Mouse (Mus musculus) small intestine, adult 2 months (tissue): ENCODE measurements around the gene Insr. TPM values are rescaled to one million over a fixed set of nuclear protein-coding genes. Genes with fewer than 3 reads are reported as not detected.
"Not testable (repeated sequence)": the region's sequence is repeated elsewhere in the genome, so short reads cannot be mapped to it uniquely, and the experiment has no call there.

ENCODE experiments used
- H3K27ac ChIP-seq: fragments of 200-500 bp; 2 replicates; pipeline ENCODE4 v1.5.1; 2012; ENCODE audit warnings: low read depth, low read length, control low read depth, inconsistent platforms; ENCODE audit not compliant: insufficient read depth
- H3K27me3 ChIP-seq: fragments of 200-500 bp; 2 replicates; pipeline ENCODE4 v1.6.1; 2012; ENCODE audit warnings: mild to moderate bottlenecking, moderate library complexity, low read length, inconsistent platforms; ENCODE audit not compliant: control insufficient read depth, insufficient read depth
- H3K36me3 ChIP-seq: fragments of 200-500 bp; 2 replicates; pipeline ENCODE4 v1.6.1; 2012; ENCODE audit warnings: mild to moderate bottlenecking, low read length, control low read depth, inconsistent platforms; ENCODE audit not compliant: control insufficient read depth, insufficient read depth
- H3K4me1 ChIP-seq: fragments of 200-500 bp; 2 replicates; pipeline ENCODE4 v1.6.1; 2012; ENCODE audit warnings: low read length, inconsistent platforms, mixed read lengths; ENCODE audit not compliant: control insufficient read depth, insufficient read depth, insufficient read length
- H3K4me3 ChIP-seq: fragments of 200-500 bp; 2 replicates; pipeline ENCODE4 v1.5.1; 2012; ENCODE audit warnings: low read depth, mild to moderate bottlenecking, control low read depth, inconsistent platforms, low read length, moderate library complexity
- CTCF ChIP-seq: fragments of 200-500 bp; IDR thresholded peaks from 2 replicates; pipeline ENCODE4 v1.5.1; 2012; ENCODE audit warnings: low read depth, mild to moderate bottlenecking, control low read depth, inconsistent platforms, low read length, moderate library complexity, mixed read lengths; ENCODE audit not compliant: insufficient replicate concordance, insufficient read length; ENCODE audit errors: extremely low read depth
- POLR2A ChIP-seq: fragments of 200-500 bp; IDR thresholded peaks from 2 replicates; pipeline ENCODE4 v1.6.1; 2012; ENCODE audit warnings: low read depth, mild to moderate bottlenecking, control low read depth, inconsistent platforms, low read length, moderate library complexity
- WGBS: fragments of 180-500 bp; shearing (Covaris S2); methylation state at CpG from one replicate; pipeline ENCODE4 v1.1.7; 2018; 5-methylcytosine and 5-hydroxymethylcytosine counted together
- polyA plus RNA-seq: library from polyadenylated mRNA; depleted of rRNA; stranded (reverse); fragments of >200 nt; gene quantifications from 2 replicates; pipeline ENCODE4 v1.2.3, GENCODE M21; 2012

Insr gene
- polyA plus RNA-seq, 1 experiment: 21.8 TPM

GRCm38 (mm10) chr8:3202792-3203191 is 76.6 kb downstream of the Insr start:
- H3K4me1 ChIP-seq: no peaks in the 10 kb centered on the region
- WGBS: 90% methylated on average over 7 of the region's 7 CpGs
- TF ChIP-seq CTCF (no peak), POLR2A (no peak)
- H3K36me3 ChIP-seq: peaks cover 33% of the 10 kb centered on the region
- H3K27me3 ChIP-seq: no peaks in the 10 kb centered on the region
- no peak overlapping the region for H3K4me3 ChIP-seq
- H3K27ac ChIP-seq: no peak overlapping the region

GRCm38 (mm10) chr8:3194297-3194696 is 85.1 kb downstream of the Insr start:
- not testable (repeated sequence) for H3K4me1 ChIP-seq
- H3K36me3 ChIP-seq: peaks cover 54% of the 10 kb centered on the region

GRCm38 (mm10) chr8:3191006-3191405 is 88.4 kb downstream of the Insr start:
- Histone ChIP-seq H3K27ac (no peak overlapping the region), H3K4me3 (no peak overlapping the region), H3K4me1 (no peaks in the 10 kb centered on the region), H3K36me3 (peaks cover 65% of the 10 kb centered on the region), H3K27me3 (no peaks in the 10 kb centered on the region)
- TF ChIP-seq CTCF (no peak), POLR2A (no peak)

More at GRCm38 (mm10) chr8:3194297-3194696, 85.1 kb downstream of the Insr start:
- H3K27me3 ChIP-seq, H3K4me3 ChIP-seq, H3K27ac ChIP-seq: not testable (repeated sequence)

- Histone ChIP-seq H3K27ac (no peak overlapping the region), H3K4me3 (no peak overlapping the region), H3K27me3 (no peaks in the 10 kb centered on the region), H3K36me3 (peaks cover 50% of the 10 kb centered on the region), H3K4me1 (no peaks in the 10 kb centered on the region)
- TF ChIP-seq CTCF (no peak), POLR2A (no peak)
- 67% methylated on average over 1 of the region's 1 CpGs for WGBS
Measured at GRCm38 (mm10) chr8:3187456-3187855, 92.0 kb downstream of the Insr start.

- H3K36me3 ChIP-seq: peaks cover 12% of the 10 kb centered on the region
- no peak overlapping the region for H3K4me3 ChIP-seq
- no peaks in the 10 kb centered on the region for H3K4me1 ChIP-seq
- WGBS: 55% methylated on average over 1 of the region's 1 CpGs
- H3K27me3 ChIP-seq: no peaks in the 10 kb centered on the region
- H3K27ac ChIP-seq: no peak overlapping the region
- TF ChIP-seq CTCF (no peak), POLR2A (no peak)
Measured at GRCm38 (mm10) chr8:3179930-3180329, 99.5 kb downstream of the Insr start.

- H3K27me3 ChIP-seq: no peaks in the 10 kb centered on the region
- 97% methylated on average over 4 of the region's 4 CpGs for WGBS
Measured at GRCm38 (mm10) chr8:3177440-3177839, 102.0 kb downstream of the Insr start.

GRCm38 (mm10) chr8:3172246-3172645 is 107.2 kb downstream of the Insr start:
- Histone ChIP-seq H3K4me1 (no peaks in the 10 kb centered on the region), H3K36me3 (peaks cover 36% of the 10 kb centered on the region), H3K4me3 (no peak overlapping the region), H3K27ac (no peak overlapping the region), H3K27me3 (no peaks in the 10 kb centered on the region)
- 55% methylated on average over 1 of the region's 1 CpGs for WGBS
- TF ChIP-seq POLR2A (no peak), CTCF (no peak)

More at GRCm38 (mm10) chr8:3177440-3177839, 102.0 kb downstream of the Insr start:
- no peaks in the 10 kb centered on the region for H3K4me1 ChIP-seq
- TF ChIP-seq CTCF (no peak), POLR2A (no peak)
- H3K36me3 ChIP-seq: peaks cover 16% of the 10 kb centered on the region
- no peak overlapping the region for H3K4me3 ChIP-seq
- H3K27ac ChIP-seq: no peak overlapping the region

- H3K4me1 ChIP-seq: no peaks in the 10 kb centered on the region
- H3K27me3 ChIP-seq: no peaks in the 10 kb centered on the region
- no peaks in the 10 kb centered on the region for H3K36me3 ChIP-seq
- TF ChIP-seq POLR2A: no peak
- TF ChIP-seq CTCF: no peak
- H3K4me3 ChIP-seq: no peak overlapping the region
- no peak overlapping the region for H3K27ac ChIP-seq
- 52% methylated on average over 1 of the region's 1 CpGs for WGBS
Measured at GRCm38 (mm10) chr8:3146506-3146905, 132.9 kb downstream of the Insr start.

- not testable (repeated sequence) for H3K27ac ChIP-seq, H3K4me3 ChIP-seq, H3K4me1 ChIP-seq, H3K36me3 ChIP-seq, H3K27me3 ChIP-seq
- WGBS: 85% methylated on average over 5 of the region's 5 CpGs
Measured at GRCm38 (mm10) chr8:3100416-3100815, 179.0 kb downstream of the Insr start.
